Mouse (Mus musculus): ENCODE results near the gene Pi4kb. TPM values are rescaled to one million over a fixed set of nuclear protein-coding genes. Genes with fewer than 3 reads are reported as not detected.

Gene Pi4kb
- polyA plus RNA-seq, 2 experiments = 30.4 to 54.7 TPM

- Histone ChIP-seq H3K4me3 (replicated peaks; ENCODE audit: low read length) (no peak overlapping the region), H3K4me2 (replicated peaks; ENCODE audit: low read depth, low read length, severe bottlenecking) (no peak overlapping the region), H3K9ac (ENCODE audit: low read depth, low read length, severe bottlenecking) (no peak overlapping the region), H3K9me3 (ENCODE audit: control insufficient read depth, low read length) (no peaks in the 10 kb centered on the region), H3K27me3 (ENCODE audit: control insufficient read depth, insufficient read depth, low read length) (no peaks in the 10 kb centered on the region), H3K36me3 (ENCODE audit: control insufficient read depth, insufficient read depth, low read length) (peaks cover 95% of the 10 kb centered on the region), H3K27ac (replicated peaks; ENCODE audit: low read depth, low read length) (no peak overlapping the region), H3K4me1 (ENCODE audit: control insufficient read depth, insufficient read depth, low read length) (no peaks in the 10 kb centered on the region)
- no peak for TF ChIP-seq POLR2A (IDR thresholded peaks at IDR 0.05; ENCODE audit: borderline replicate concordance, extremely low read depth, insufficient read depth, insufficient read length)
- WGBS = 92% methylated on average over 3 of the region's 3 CpGs
- ATAC-seq (ENCODE audit: low FRiP score, low read depth) (no peak), DNase-seq (ENCODE audit: low spot score) (no peak)
Observed at GRCm38 (mm10) chr3:95005651-95006050, 31.1 kb downstream of the Pi4kb start.

- 90% methylated on average over 9 of the region's 9 CpGs for WGBS
- no peak overlapping the region for H3K9ac ChIP-seq (ENCODE audit: low read depth, low read length, severe bottlenecking)
Observed at GRCm38 (mm10) chr3:95007706-95008105, 33.2 kb downstream of the Pi4kb start.

GRCm38 (mm10) chr3:95010396-95010795 is 35.9 kb downstream of the Pi4kb start:
- DNase-seq (ENCODE audit: low spot score) = no peak
- no peak overlapping the region for H3K4me2 ChIP-seq (replicated peaks; ENCODE audit: low read depth, low read length, severe bottlenecking)
- no peak overlapping the region for H3K4me3 ChIP-seq (replicated peaks; ENCODE audit: low read length)
- peaks cover 12% of the 10 kb centered on the region; the same call in 1 of the 2 replicates for H3K4me1 ChIP-seq (ENCODE audit: control insufficient read depth, insufficient read depth, low read length)
- H3K36me3 ChIP-seq (ENCODE audit: control insufficient read depth, insufficient read depth, low read length) = peaks cover 68% of the 10 kb centered on the region
- TF ChIP-seq POLR2A (IDR thresholded peaks at IDR 0.05; ENCODE audit: borderline replicate concordance, extremely low read depth, insufficient read depth, insufficient read length) = no peak
- no peak overlapping the region for H3K27ac ChIP-seq (replicated peaks; ENCODE audit: low read depth, low read length)
- no peaks in the 10 kb centered on the region for H3K9me3 ChIP-seq (ENCODE audit: control insufficient read depth, low read length)
- ATAC-seq (ENCODE audit: low FRiP score, low read depth) = no peak
- no peak overlapping the region for H3K9ac ChIP-seq (ENCODE audit: low read depth, low read length, severe bottlenecking)
- 84% methylated on average over 7 of the region's 7 CpGs for WGBS
- H3K27me3 ChIP-seq (ENCODE audit: control insufficient read depth, insufficient read depth, low read length) = no peaks in the 10 kb centered on the region

More at GRCm38 (mm10) chr3:95007706-95008105, 33.2 kb downstream of the Pi4kb start:
- Histone ChIP-seq H3K36me3 (ENCODE audit: control insufficient read depth, insufficient read depth, low read length) (peaks cover 95% of the 10 kb centered on the region), H3K9me3 (ENCODE audit: control insufficient read depth, low read length) (no peaks in the 10 kb centered on the region), H3K4me3 (replicated peaks; ENCODE audit: low read length) (no peak overlapping the region), H3K4me1 (ENCODE audit: control insufficient read depth, insufficient read depth, low read length) (no peaks in the 10 kb centered on the region), H3K4me2 (replicated peaks; ENCODE audit: low read depth, low read length, severe bottlenecking) (no peak overlapping the region), H3K27ac (replicated peaks; ENCODE audit: low read depth, low read length) (no peak overlapping the region), H3K27me3 (ENCODE audit: control insufficient read depth, insufficient read depth, low read length) (no peaks in the 10 kb centered on the region)
- TF ChIP-seq POLR2A (IDR thresholded peaks at IDR 0.05; ENCODE audit: borderline replicate concordance, extremely low read depth, insufficient read depth, insufficient read length) = no peak
- DNase-seq (ENCODE audit: low spot score) (no peak), ATAC-seq (ENCODE audit: low FRiP score, low read depth) (no peak)

GRCm38 (mm10) chr3:95012982-95013381 is 38.5 kb downstream of the Pi4kb start:
- H3K9ac ChIP-seq (ENCODE audit: low read depth, low read length, severe bottlenecking) = 0 out of 2 replicates have a peak overlapping the region, but pooled peaks have one; percentile 8
- no peaks in the 10 kb centered on the region for H3K27me3 ChIP-seq (ENCODE audit: control insufficient read depth, insufficient read depth, low read length)
- peaks cover 42% of the 10 kb centered on the region for H3K36me3 ChIP-seq (ENCODE audit: control insufficient read depth, insufficient read depth, low read length)
- no peak for DNase-seq (ENCODE audit: low spot score)
- no peak overlapping the region for H3K4me3 ChIP-seq (replicated peaks; ENCODE audit: low read length)
- TF ChIP-seq POLR2A (IDR thresholded peaks at IDR 0.05; ENCODE audit: borderline replicate concordance, extremely low read depth, insufficient read depth, insufficient read length) = no peak
- H3K9me3 ChIP-seq (ENCODE audit: control insufficient read depth, low read length) = no peaks in the 10 kb centered on the region
- no peak for ATAC-seq (ENCODE audit: low FRiP score, low read depth)
- H3K4me1 ChIP-seq (ENCODE audit: control insufficient read depth, insufficient read depth, low read length) = peaks cover 18% of the 10 kb centered on the region; the same call in 1 of the 2 replicates
- WGBS = 81% methylated on average over 3 of the region's 3 CpGs
- no peak overlapping the region for H3K27ac ChIP-seq (replicated peaks; ENCODE audit: low read depth, low read length)
- H3K4me2 ChIP-seq (replicated peaks; ENCODE audit: low read depth, low read length, severe bottlenecking) = no peak overlapping the region

- Histone ChIP-seq H3K36me3 (ENCODE audit: control insufficient read depth, insufficient read depth, low read length) (peaks cover 34% of the 10 kb centered on the region), H3K27me3 (ENCODE audit: control insufficient read depth, insufficient read depth, low read length) (no peaks in the 10 kb centered on the region), H3K4me1 (ENCODE audit: control insufficient read depth, insufficient read depth, low read length) (peaks cover 18% of the 10 kb centered on the region; the same call in 1 of the 2 replicates), H3K9ac (ENCODE audit: low read depth, low read length, severe bottlenecking) (peak overlapping the region; percentile 71), H3K4me2 (replicated peaks; ENCODE audit: low read depth, low read length, severe bottlenecking) (peak overlapping the region; percentile 91), H3K27ac (replicated peaks; ENCODE audit: low read depth, low read length) (no peak overlapping the region), H3K4me3 (replicated peaks; ENCODE audit: low read length) (peak overlapping the region; percentile 83), H3K9me3 (ENCODE audit: control insufficient read depth, low read length) (no peaks in the 10 kb centered on the region)
- WGBS = 12% methylated on average over 13 of the region's 13 CpGs
- DNase-seq (ENCODE audit: low spot score) (no peak), ATAC-seq (ENCODE audit: low FRiP score, low read depth) (no peak)
- no peak for TF ChIP-seq POLR2A (IDR thresholded peaks at IDR 0.05; ENCODE audit: borderline replicate concordance, extremely low read depth, insufficient read depth, insufficient read length)
Observed at GRCm38 (mm10) chr3:95013699-95014427, 39.3 kb downstream of the Pi4kb start.

Measured in limb, embryonic 14.5 days (tissue).